Mouse (Mus musculus) heart, adult 2 months (tissue): ENCODE data around the gene Fdxr.

Experiments used
- CTCF ChIP-seq: fragments of 200-600 bp; IDR thresholded peaks from 2 replicates; pipeline ENCODE4 v1.8.1; 2022; ENCODE audit warnings: antibody characterized with exemption, mild to moderate bottlenecking, moderate library complexity
- EP300 ChIP-seq: fragments of 200-500 bp; IDR thresholded peaks from 2 replicates; pipeline ENCODE4 v1.6.1; 2011; ENCODE audit warnings: low read depth, low read length, control low read depth; ENCODE audit not compliant: insufficient read depth
- POLR2A ChIP-seq: fragments of 200-500 bp; IDR thresholded peaks from 2 replicates; pipeline ENCODE4 v1.6.1; 2011; ENCODE audit warnings: mild to moderate bottlenecking, low read depth, low read length, control low read depth; ENCODE audit not compliant: insufficient read depth

- no peak for TF ChIP-seq POLR2A
- TF ChIP-seq CTCF, result no peak
- no peak for TF ChIP-seq EP300
These were observed 24.5 kb upstream of the Fdxr start for GRCm38 (mm10) chr11:115301351-115301750.
